Mouse (Mus musculus) stomach, postnatal 0 days (tissue): Measurements from ENCODE around the gene Mxd3. TPM values are rescaled to one million over a fixed set of nuclear protein-coding genes. Genes with fewer than 3 reads are reported as not detected.

Experiments
- ATAC-seq: fragments of 200-750 bp; cut with Nextera tagmentation; 2 replicates; pipeline ENCODE4 v1.8.0; 2017; ENCODE audit not compliant: low FRiP score, low TSS enrichment
- DNase-seq: peaks from one replicate; pipeline ENCODE4 v3.0.0-alpha.2; 2016; ENCODE audit warnings: low spot score
- H3K27ac ChIP-seq: fragments of 300-500 bp; sonication (generic); replicated peaks from 2 replicates; pipeline ENCODE4 v1.5.1; 2014; ENCODE audit warnings: mild to moderate bottlenecking, control low read depth
- H3K27me3 ChIP-seq: fragments of 300-500 bp; sonication (generic); 2 replicates; pipeline ENCODE4 v1.6.1; 2014; ENCODE audit warnings: low read length; ENCODE audit not compliant: control insufficient read depth, insufficient read depth
- H3K36me3 ChIP-seq: fragments of 300-500 bp; sonication (generic); 2 replicates; pipeline ENCODE4 v1.6.1; 2014; ENCODE audit warnings: low read length, mixed read lengths; ENCODE audit not compliant: control insufficient read depth, insufficient read depth
- H3K4me1 ChIP-seq: fragments of 300-500 bp; sonication (generic); replicated peaks from 2 replicates; pipeline ENCODE4 v1.6.1; 2014; ENCODE audit warnings: antibody characterized with exemption; ENCODE audit not compliant: control insufficient read depth, insufficient read depth
- H3K4me2 ChIP-seq: fragments of 300-500 bp; sonication (generic); replicated peaks from 2 replicates; pipeline ENCODE4 v1.6.1; 2014; ENCODE audit warnings: low read depth, mild to moderate bottlenecking, control low read depth, moderate library complexity
- H3K4me3 ChIP-seq: fragments of 300-500 bp; sonication (generic); 2 replicates; pipeline ENCODE4 v1.5.1; 2014; ENCODE audit warnings: low read depth, low read length, control low read depth
- H3K9ac ChIP-seq: fragments of 300-500 bp; sonication (generic); 2 replicates; pipeline ENCODE4 v1.6.1; 2014; ENCODE audit warnings: mild to moderate bottlenecking, low read length, control low read depth, mixed read lengths
- H3K9me3 ChIP-seq: fragments of 300-500 bp; sonication (generic); 2 replicates; pipeline ENCODE4 v1.6.1; 2016; ENCODE audit warnings: low read length; ENCODE audit not compliant: control insufficient read depth
- CTCF ChIP-seq: IDR thresholded peaks from 2 replicates; pipeline ENCODE4 v1.5.1; 2016; ENCODE audit warnings: antibody characterized with exemption, low read depth, mild to moderate bottlenecking, moderate library complexity
- EP300 ChIP-seq: optimal IDR thresholded peaks from 2 replicates; pipeline ENCODE3; 2016; ENCODE audit warnings: antibody characterized with exemption
- WGBS: fragments of 180-500 bp; shearing (Covaris S2); extraction: QIAGEN DNeasy Blood & Tissue Kit; methylation state at CpG from one replicate; pipeline ENCODE4 v1.1.7; 2014; 5-methylcytosine and 5-hydroxymethylcytosine counted together
- polyA plus RNA-seq: library from polyadenylated mRNA; unstranded; fragments of >200 nt; fragmentation: Nextera tagmentation; extraction: Ambion mirVana; gene quantifications from 2 replicates; pipeline ENCODE4 v1.2.1, GENCODE M21; 2015

The Mxd3 gene
- polyA plus RNA-seq, 1 experiment from 2014 or later = 12.4 TPM

DNA sequence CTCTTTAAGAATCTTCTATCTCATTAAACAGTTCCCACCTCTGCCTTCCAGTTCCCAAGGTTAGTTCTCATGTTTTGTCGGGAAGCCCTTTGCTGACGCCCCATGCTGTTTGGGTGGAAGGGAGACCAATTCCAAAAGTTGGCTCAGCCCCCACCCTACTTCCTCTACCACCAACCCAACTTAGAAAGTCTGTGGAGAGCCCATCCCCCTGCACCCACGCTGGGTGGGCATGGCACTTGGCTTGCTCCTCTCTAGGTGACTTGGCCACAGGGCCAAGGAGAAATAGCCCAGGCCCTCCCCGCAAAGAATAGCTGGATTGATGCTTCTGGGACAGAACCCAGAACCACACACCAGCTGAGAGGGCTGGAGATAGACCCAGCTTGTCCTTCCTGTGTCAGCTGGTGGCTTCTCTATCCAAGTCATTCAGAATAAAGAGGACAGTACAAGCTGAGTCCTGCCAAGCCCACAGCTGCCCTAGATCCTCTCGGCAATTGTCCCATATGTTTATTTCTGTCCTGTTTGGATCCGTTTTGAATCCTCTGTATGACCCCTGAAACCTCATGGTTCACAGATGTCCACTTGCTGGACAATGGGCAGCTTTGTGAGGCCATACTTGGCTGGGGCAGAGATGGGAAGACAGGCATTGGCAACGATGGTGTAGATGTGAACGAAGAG lies 41.5 kb upstream of the Mxd3 start:
- no peak overlapping the region for H3K9ac ChIP-seq
- no peak overlapping the region for H3K27ac ChIP-seq
- no peaks in the 10 kb centered on the region for H3K36me3 ChIP-seq
- H3K4me3 ChIP-seq = no peak overlapping the region
- TF ChIP-seq EP300 = no peak
- TF ChIP-seq CTCF = no peak
- no peaks in the 10 kb centered on the region for H3K4me1 ChIP-seq
- no peaks in the 10 kb centered on the region for H3K27me3 ChIP-seq
- H3K9me3 ChIP-seq = no peaks in the 10 kb centered on the region
- no peak overlapping the region for H3K4me2 ChIP-seq
- DNase-seq (no peak), ATAC-seq (no peak)
- 60% methylated on average over 8 of the region's 8 CpGs for WGBS

GRCm38 (mm10) chr13:55370234-55370633 lies 40.6 kb upstream of the Mxd3 start:
- Histone ChIP-seq H3K4me1 (no peaks in the 10 kb centered on the region), H3K9me3 (no peaks in the 10 kb centered on the region), H3K4me2 (0 out of 2 replicates have a peak overlapping the region, but pooled peaks have one; percentile 5), H3K36me3 (no peaks in the 10 kb centered on the region), H3K27ac (no peak overlapping the region), H3K27me3 (no peaks in the 10 kb centered on the region), H3K4me3 (no peak overlapping the region), H3K9ac (no peak overlapping the region)
- 56% methylated on average over 3 of the region's 3 CpGs for WGBS
- DNase-seq (no peak), ATAC-seq (no peak)
- TF ChIP-seq CTCF = no peak
- TF ChIP-seq EP300 = no peak

GRCm38 (mm10) chr13:55369531-55370114 lies 40.0 kb upstream of the Mxd3 start, which contains the start of gene Rgs14:
TSS of gene Rgs14 (plus strand) at chr13:55369732.
- WGBS = 43% methylated on average over 13 of the region's 13 CpGs
- Histone ChIP-seq H3K4me2 (0 out of 2 replicates have a peak within 1 kb of the TSS, but pooled peaks have one; percentile 25), H3K27ac (no peak within 1 kb of the TSS), H3K9me3 (no peaks in the 10 kb centered on the region), H3K27me3 (no peaks in the 10 kb centered on the region), H3K4me1 (no peaks in the 10 kb centered on the region), H3K9ac (no peak within 1 kb of the TSS), H3K36me3 (no peaks in the 10 kb centered on the region), H3K4me3 (no peak within 1 kb of the TSS)
- DNase-seq = peak; percentile 26
- ATAC-seq = peak; percentile 35; the same call in 1 of the 2 replicates
- TF ChIP-seq EP300 = no peak
- no peak for TF ChIP-seq CTCF

DNA sequence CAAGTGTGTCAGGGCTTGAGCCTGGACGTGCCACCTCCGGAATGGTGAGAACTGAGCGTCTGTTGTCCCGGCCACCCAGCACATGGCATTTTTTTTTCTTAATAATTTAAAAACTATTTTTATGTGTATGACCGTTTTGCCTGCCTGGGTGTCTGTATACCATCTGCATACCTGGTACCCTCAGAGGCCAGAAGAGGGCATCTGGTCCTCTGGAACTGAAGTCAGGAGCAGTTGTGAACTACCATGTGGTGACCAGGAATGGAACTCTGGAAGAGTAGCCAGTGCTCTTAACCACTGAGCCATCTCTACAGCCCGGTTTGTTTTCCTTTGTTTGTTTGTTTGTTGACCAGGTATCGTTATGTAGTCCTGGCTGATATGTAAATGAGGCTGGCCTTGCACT lies 38.8 kb upstream of the Mxd3 start:
- 63% methylated on average over 7 of the region's 7 CpGs for WGBS
- H3K4me1 ChIP-seq = no peaks in the 10 kb centered on the region
- H3K9ac ChIP-seq = no peak overlapping the region
- TF ChIP-seq EP300 = no peak
- peak; percentile 40 for TF ChIP-seq CTCF
- H3K4me3 ChIP-seq = no peak overlapping the region
- no peaks in the 10 kb centered on the region for H3K27me3 ChIP-seq
- no peaks in the 10 kb centered on the region for H3K9me3 ChIP-seq
- DNase-seq (no peak), ATAC-seq (no peak)
- H3K36me3 ChIP-seq = no peaks in the 10 kb centered on the region
- H3K27ac ChIP-seq = no peak overlapping the region
- no peak overlapping the region for H3K4me2 ChIP-seq

GRCm38 (mm10) chr13:55362453-55363060 lies 32.9 kb upstream of the Mxd3 start, which contains the start of gene Lman2:
TSS of gene Lman2 (minus strand) at chr13:55362783.
- ATAC-seq = peak; percentile 98
- under 1% methylated on average over 35 of the region's 35 CpGs for WGBS
- no peaks in the 10 kb centered on the region for H3K9me3 ChIP-seq
- DNase-seq = peak; percentile 97
- H3K27ac ChIP-seq = peak within 1 kb of the TSS; percentile 97
- H3K27me3 ChIP-seq = no peaks in the 10 kb centered on the region
- H3K36me3 ChIP-seq = peaks cover 9% of the 10 kb centered on the region
- no peaks in the 10 kb centered on the region; the same call in 1 of the 2 replicates for H3K4me1 ChIP-seq
- peak within 1 kb of the TSS; percentile 83 for H3K4me2 ChIP-seq
- peak within 1 kb of the TSS; percentile 94 for H3K4me3 ChIP-seq
- TF ChIP-seq CTCF (0 out of 2 replicates have a peak, but pooled peaks have one; percentile 2), EP300 (peak; percentile 76)
- H3K9ac ChIP-seq = peak within 1 kb of the TSS; percentile 96
